Mouse (Mus musculus): ENCODE results near the gene Ephb4.

Gene Ephb4

GRCm38 (mm10) chr5:137349384-137350204, at the start of gene Ephb4:
Gene Ephb4 (plus strand): TSS chr5:137350109.
- in situ Hi-C loops (cut with MboI, MseI), result no loop called here

- in situ Hi-C loops (cut with MboI, MseI), result loop anchor here (10.0 to 25.0 kb wide), 2 partner anchors 861 to 1366 kb away; partner anchors contain the start of genes Ap4m1, Cops6, Mcm7 and Ywhag
These were observed 48.7 kb upstream of the Ephb4 start for GRCm38 (mm10) chr5:137301253-137301652.

GRCm38 (mm10) chr5:137303609-137304008, 46.3 kb upstream of the Ephb4 start:
- in situ Hi-C loops (cut with MboI, MseI), result loop anchor here (10.0 to 25.0 kb wide), 2 partner anchors 859 to 1369 kb away; partner anchors contain the start of genes Ap4m1, Cops6, Mcm7 and Ywhag

- in situ Hi-C loops (cut with MboI, MseI), result loop anchor here (10.0 to 25.0 kb wide), 2 partner anchors 858 to 1369 kb away; partner anchors contain the start of genes Ap4m1, Cops6, Mcm7 and Ywhag
These were observed 45.7 kb upstream of the Ephb4 start for GRCm38 (mm10) chr5:137304165-137304564.

DNA sequence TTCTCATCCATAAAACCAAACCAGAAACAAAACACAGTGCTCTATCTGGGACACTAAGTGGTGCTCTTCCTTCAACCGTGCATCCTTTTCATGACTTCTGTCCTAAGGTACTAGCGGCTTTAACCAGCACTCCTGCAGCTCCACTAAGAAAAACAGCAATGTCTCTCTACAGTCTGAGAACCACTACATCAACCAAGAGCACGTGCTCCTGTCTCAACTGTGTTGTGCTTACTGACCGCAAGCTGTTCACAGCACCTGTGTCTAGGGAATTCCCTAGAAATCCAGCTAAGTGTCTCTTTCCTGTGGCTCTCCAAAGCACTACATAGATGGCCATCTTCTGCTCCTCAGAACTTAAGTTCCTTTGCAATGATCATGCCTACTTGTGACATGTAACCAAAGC, 45.1 kb upstream of the Ephb4 start:
- in situ Hi-C loops (cut with MboI, MseI), result loop anchor here (10.0 to 25.0 kb wide), 2 partner anchors 857 to 1370 kb away; partner anchors contain the start of genes Ap4m1, Cops6, Mcm7 and Ywhag

GRCm38 (mm10) chr5:137305822-137306221, 44.1 kb upstream of the Ephb4 start:
- in situ Hi-C loops (cut with MboI, MseI), result loop anchor here (10.0 to 25.0 kb wide), 2 partner anchors 856 to 1371 kb away; partner anchors contain the start of genes Ap4m1, Cops6, Mcm7 and Ywhag

DNA sequence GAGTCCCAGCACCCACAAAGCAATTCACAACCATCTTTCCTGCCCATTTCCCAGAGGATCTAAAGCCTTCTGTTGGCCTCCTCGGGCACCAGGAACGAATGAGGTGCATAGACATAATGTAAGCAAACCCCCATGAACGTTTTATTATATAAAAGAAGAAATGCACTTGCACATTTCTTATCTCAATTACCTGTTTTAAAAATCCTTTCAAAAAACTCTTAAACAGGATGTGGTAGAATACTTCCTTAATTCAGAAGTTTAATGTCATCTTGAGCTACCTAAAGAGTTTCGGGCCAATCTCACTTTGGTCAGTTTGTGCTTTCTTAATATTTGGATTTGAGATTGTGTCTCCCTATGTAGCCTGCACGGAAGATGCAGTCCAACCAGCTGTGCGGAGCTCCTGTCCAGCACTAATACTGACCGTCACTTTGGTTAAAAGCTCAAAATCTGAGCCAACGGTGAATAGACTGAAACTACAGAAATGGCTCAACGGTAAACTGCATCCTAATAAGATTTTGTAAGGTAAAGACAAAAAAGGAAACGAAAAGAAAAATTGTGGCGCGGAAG, 43.4 kb upstream of the Ephb4 start:
- in situ Hi-C loops (cut with MboI, MseI), result loop anchor here (10.0 to 25.0 kb wide), 2 partner anchors 856 to 1372 kb away; partner anchors contain the start of genes Ap4m1, Cops6, Mcm7 and Ywhag

- in situ Hi-C loops (cut with MboI, MseI), result loop anchor here (10.0 to 25.0 kb wide), 2 partner anchors 855 to 1372 kb away; partner anchors contain the start of genes Ap4m1, Cops6, Mcm7 and Ywhag
These were observed 42.6 kb upstream of the Ephb4 start, which contains the start of gene Srrt for GRCm38 (mm10) chr5:137307071-137307912. Gene Srrt (minus strand): TSS chr5:137307674.

GRCm38 (mm10) chr5:137308356-137308755, 41.6 kb upstream of the Ephb4 start:
- in situ Hi-C loops (cut with MboI, MseI), result loop anchor here (10.0 to 25.0 kb wide), 2 partner anchors 854 to 1374 kb away; partner anchors contain the start of genes Ap4m1, Cops6, Mcm7 and Ywhag

DNA sequence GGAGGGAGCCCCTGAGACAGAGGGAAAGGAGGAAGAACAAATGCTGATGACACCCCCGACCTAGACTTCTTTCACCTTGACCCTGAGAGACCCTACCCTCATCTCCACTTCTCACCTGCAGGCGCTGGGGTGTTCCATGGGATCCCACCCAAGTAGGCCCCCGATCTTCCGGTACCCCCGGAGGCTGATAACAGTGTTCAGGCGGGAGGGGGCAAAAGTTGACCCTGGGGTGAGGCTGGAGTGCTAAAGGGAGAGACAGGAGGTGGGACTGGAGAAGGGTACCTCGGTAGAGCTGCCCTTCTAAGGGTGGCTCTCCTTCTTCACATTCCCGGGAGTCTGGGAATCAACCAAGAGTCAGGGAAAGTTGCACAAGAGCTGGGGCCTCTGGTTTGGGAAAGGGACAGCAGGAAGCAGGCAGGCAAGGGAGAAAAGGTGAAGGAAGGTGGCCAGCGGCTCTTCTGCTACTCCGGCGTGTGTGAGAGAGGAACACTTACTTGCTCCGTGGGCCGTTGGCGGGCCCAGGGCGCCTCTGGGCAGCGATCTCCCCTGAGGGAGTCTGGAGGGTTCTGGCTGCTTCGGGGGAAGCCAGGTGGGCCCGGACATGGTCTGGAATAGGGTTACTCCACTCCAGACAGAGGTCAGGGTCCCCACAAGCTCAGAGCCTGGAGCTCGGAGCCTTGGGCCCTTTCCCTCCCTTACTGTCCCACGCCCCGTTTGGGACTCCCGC, 36.3 kb upstream of the Ephb4 start:
- in situ Hi-C loops (cut with MboI, MseI), result loop anchor here (25.0 kb wide), 1 partner anchor 849 kb away; the partner anchor contains the start of genes Ap4m1, Cops6, Mcm7 and Zfp113

DNA sequence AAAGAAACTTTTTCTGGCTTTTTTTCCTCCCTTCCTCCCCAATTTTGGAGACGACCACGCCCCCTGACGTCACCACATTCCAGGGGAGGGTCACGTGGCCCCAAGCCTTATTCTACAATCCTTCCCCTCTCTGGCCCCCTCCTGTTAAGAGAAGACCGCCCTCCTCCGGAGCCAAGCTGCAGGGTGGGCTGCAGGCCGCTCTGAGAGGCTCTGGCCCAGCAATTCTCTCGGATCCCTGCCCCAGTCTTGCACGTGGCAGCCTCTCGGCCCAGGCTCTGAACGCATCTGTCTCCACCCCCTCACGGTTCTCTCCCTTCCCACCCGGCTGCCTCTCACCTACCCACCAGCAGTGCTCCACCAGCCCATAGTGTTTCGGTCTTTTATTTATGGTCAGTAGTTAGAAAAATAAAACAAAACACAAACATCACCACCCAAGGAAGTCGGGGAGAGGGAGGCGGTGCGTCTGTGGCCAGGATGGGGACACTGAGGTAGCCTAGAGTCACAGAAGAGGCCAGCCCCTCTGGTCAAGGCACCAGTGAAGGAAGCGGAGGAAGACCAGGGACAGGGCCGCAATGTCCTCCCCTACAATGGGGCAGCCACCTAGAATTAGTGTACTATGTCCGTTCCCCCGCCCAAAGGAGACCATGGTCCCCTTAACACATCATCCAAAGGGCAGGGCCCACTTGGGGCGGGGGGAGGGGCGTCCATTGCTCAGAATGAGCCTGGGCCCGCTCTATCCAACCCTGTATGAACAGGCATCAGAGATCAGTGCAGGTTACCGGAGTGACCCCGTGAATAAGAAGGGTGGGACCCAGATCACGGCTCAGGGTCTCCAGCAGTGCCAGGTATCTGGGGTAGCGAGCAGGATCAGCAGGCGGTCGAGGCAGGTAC, 35.5 kb upstream of the Ephb4 start, which contains the start of gene Trip6:
Gene Trip6 (minus strand): TSS at position 212 of the 891 bp plus-strand sequence.
- in situ Hi-C loops (cut with MboI, MseI), result loop anchor here (25.0 kb wide), 1 partner anchor 848 kb away; the partner anchor contains the start of genes Ap4m1, Cops6, Mcm7 and Zfp113

DNA sequence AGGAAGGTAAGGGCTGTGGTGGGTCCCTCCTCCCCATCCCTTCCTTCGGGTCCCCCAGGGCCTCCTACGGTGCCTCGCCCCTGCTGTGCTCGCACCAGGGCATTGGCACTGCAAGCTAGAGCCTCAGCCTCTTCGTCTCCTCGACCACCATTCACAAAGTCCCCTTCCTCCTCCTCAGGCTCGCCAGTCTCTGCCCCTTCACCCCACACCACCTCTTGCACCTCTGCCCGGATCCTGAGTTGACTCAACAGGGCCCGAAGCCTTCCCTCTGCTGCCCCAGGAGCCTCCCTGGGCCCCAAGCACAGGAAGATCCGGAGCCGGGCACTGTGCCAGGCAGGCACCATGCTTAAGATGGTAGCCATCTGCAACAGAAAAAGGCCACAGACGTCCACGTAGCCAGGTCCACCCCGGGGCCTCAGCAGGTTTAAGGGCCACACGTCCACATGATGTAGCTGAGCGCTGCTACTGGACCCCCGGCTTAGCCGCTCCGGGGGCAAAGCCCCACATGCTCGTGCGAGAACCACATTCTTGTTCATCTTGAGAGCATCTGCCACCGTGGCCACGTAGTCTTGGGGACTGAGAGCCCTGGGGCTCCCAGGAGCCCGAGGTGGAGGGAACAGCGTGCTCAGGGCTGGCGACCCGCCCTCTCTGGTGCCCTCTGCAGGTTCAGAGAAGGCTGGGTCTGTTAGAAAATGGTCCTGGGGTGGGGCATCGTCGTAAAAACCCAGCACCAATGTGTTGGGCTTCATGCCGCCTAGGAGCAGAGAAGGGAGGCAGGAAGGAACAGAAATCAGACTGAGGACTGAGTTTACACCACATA, 34.6 kb upstream of the Ephb4 start:
- in situ Hi-C loops (cut with MboI, MseI), result loop anchor here (25.0 kb wide), 1 partner anchor 847 kb away; the partner anchor contains the start of genes Ap4m1, Cops6, Mcm7 and Zfp113

DNA sequence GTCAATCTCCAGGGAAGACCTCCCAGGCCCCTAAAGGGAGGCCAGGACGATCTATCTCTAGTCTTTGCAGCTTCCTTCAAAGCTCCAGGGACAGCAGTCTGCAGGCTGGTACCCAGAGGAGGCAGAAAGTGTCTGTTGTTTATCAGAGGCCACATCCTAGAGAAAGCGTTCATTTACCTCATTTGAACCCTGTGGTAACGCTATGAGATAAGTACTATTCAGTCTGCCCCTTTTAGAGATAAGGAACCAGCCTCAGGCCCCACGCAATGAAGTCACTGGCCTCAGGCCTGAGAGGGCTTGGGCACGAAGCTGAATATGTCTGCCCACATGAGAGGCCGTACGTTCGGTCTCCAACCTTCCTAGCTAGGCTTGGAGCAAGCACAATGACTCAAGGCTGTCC, 32.5 kb upstream of the Ephb4 start:
- in situ Hi-C loops (cut with MboI, MseI), result loop anchor here (25.0 kb wide), 1 partner anchor 845 kb away; the partner anchor contains the start of genes Ap4m1, Cops6, Mcm7 and Zfp113

GRCm38 (mm10) chr5:137318570-137318969, 31.3 kb upstream of the Ephb4 start:
- in situ Hi-C loops (cut with MboI, MseI), result loop anchor here (25.0 kb wide), 1 partner anchor 844 kb away; the partner anchor contains the start of genes Ap4m1, Cops6, Mcm7 and Zfp113

DNA sequence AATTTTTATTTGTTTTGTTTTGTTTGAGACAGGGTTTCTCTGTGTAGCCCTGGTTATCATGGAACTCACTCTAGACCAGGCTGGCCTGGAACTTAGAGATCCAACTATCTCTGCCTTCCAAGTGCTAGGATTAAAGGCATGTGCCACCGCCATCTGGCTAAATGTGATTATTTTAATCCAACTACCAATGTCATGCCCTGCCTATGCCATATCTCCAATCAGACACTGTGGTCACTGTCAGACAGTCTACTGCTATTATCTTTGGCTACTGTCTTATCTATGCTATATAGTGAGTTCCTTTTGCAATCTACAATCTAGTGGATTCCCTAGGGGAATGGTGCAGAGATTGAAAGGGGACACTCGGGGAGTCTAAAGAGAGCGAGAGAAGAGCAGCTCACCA, 28.9 kb upstream of the Ephb4 start:
- in situ Hi-C loops (cut with MboI, MseI), result loop anchor here (25.0 kb wide), 1 partner anchor 841 kb away; the partner anchor contains the start of genes Ap4m1, Cops6, Mcm7 and Zfp113

DNA sequence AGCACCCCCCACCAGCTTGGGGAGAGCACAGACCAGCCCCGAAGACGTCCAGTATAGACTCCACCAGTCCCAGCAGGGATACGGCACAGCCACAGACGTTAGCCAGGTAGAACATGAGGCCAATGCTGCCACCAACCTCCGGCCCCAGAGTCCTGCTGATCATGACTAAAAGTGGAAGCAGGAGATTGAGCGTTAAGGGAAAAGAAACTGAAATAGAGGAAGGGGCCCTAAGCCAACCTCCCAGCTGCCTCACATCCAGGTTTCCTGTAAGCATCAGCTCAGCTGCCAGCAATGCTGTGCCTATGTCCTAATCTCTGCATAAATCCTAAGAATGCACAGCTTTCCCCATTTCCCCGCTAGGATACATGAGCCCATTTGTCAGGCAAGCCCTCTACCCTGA, 19.0 kb upstream of the Ephb4 start:
- in situ Hi-C loops (cut with MboI, MseI), result no loop called here

- in situ Hi-C loops (cut with MboI, MseI), result no loop called here
These were observed 16.9 kb upstream of the Ephb4 start for GRCm38 (mm10) chr5:137332857-137333511.

All from T-helper 1 cell (primary cell).